In genomic region chr4:120935006-120935405, GRCm38 (mm10) we compare ENCODE assay signal across 18 mouse cellular contexts. TPM values are rescaled to one million over a fixed set of nuclear protein-coding genes. Genes with fewer than 3 reads are reported as not detected.
DNase-seq lines count a peak whose midpoint lies in the region; ATAC-seq and TF ChIP-seq lines count a peak whose summit lies in the region.
"Had no signal": no experiment of that assay in that cellular context is flagged by ENCODE, and none has a peak within 500 bp of the region (broad histone marks: within the 10 kb centered on the region; RNA-seq: fewer than 3 reads in every experiment).

No protein-coding gene starts in this region.

- H3K27ac ChIP-seq in kidney, embryonic 14.5 days (ENCODE audit: low read depth, low read length), result no peak overlapping the region
- no peak overlapping the region for H3K27ac ChIP-seq in liver, adult 2 months (replicated peaks; ENCODE audit: insufficient read depth, low read depth, low read length)
- H3K27ac ChIP-seq in small intestine, adult 2 months (ENCODE audit: insufficient read depth, low read depth, low read length), result peak overlapping the region; percentile 51; the same call in 1 of the 2 replicates
- H3K27ac ChIP-seq: embryonic facial prominence, embryonic 12.5 days; heart, adult 2 months; heart, embryonic 15.5 days had no signal

- no peak for TF ChIP-seq CTCF in liver, adult 2 months (IDR thresholded peaks at IDR 0.05; ENCODE audit: low read depth, low read length)
- TF ChIP-seq CTCF in small intestine, adult 2 months (IDR thresholded peaks at IDR 0.05; ENCODE audit: extremely low read depth, insufficient read length, insufficient replicate concordance, low read depth, low read length), result no peak

- DNase-seq in kidney, adult 18-20 months, result peak; percentile 23
- peak; percentile 69 for DNase-seq in liver, adult 2 months (ENCODE audit: extremely low read depth, low read depth, low spot score)
- no peak for DNase-seq in liver
- DNase-seq in frontal cortex, adult 2 months (ENCODE audit: extremely low spot score in 1 of 2, low spot score in 1 of 2), result no peak
- DNase-seq in ovary, adult 18-20 months (ENCODE audit: low spot score), result no peak
- DNase-seq: adrenal gland, postnatal 10 days; cerebellum, adult 11 months; cerebellum, adult 8-10 months; cerebellum, postnatal 14 days; gastrocnemius, postnatal 14 days; heart, adult 2 months; heart, postnatal 14 days had no signal

- peaks cover 6% of the 10 kb centered on the region; the same call in 1 of the 2 replicates for H3K9me3 ChIP-seq in kidney, embryonic 14.5 days (ENCODE audit: control insufficient read depth, low read length)
- H3K9me3 ChIP-seq: heart, embryonic 15.5 days had no signal

- no peak overlapping the region for H3K9ac ChIP-seq in kidney, embryonic 14.5 days (ENCODE audit: low read depth, low read length)
- no peak overlapping the region for H3K9ac ChIP-seq in liver, adult 2 months (ENCODE audit: low read depth, low read length)
- H3K9ac ChIP-seq: embryonic facial prominence, embryonic 12.5 days; heart, embryonic 15.5 days had no signal

- H3K79me2 ChIP-seq in liver, adult 2 months (ENCODE audit: control insufficient read depth, insufficient read depth, low read length), result no peaks in the 10 kb centered on the region

- TF ChIP-seq POLR2A in liver, adult 2 months (IDR thresholded peaks at IDR 0.05; ENCODE audit: extremely low read depth, insufficient read depth, low read length), result no peak
- no peak for TF ChIP-seq POLR2A in small intestine, adult 2 months (IDR thresholded peaks at IDR 0.05; ENCODE audit: low read depth, low read length)

- ATAC-seq in kidney, embryonic 14.5 days (ENCODE audit: low FRiP score, low TSS enrichment), result no peak
- ATAC-seq: forebrain, embryonic 16.5 days had no signal

- no peaks in the 10 kb centered on the region for H3K27me3 ChIP-seq in kidney, embryonic 14.5 days (ENCODE audit: control insufficient read depth, insufficient read depth, low read length)
- H3K27me3 ChIP-seq in liver, adult 2 months (ENCODE audit: control insufficient read depth, insufficient read depth, low read length), result no peaks in the 10 kb centered on the region
- H3K27me3 ChIP-seq in small intestine, adult 2 months (ENCODE audit: control insufficient read depth, insufficient read depth, low read length), result no peaks in the 10 kb centered on the region
- H3K27me3 ChIP-seq: embryonic facial prominence, embryonic 12.5 days; heart, embryonic 15.5 days had no signal

- H3K4me1 ChIP-seq in kidney, embryonic 14.5 days (ENCODE audit: control insufficient read depth, insufficient read depth, low read length), result no peaks in the 10 kb centered on the region
- peaks cover 3% of the 10 kb centered on the region; the same call in 1 of the 2 replicates for H3K4me1 ChIP-seq in liver, adult 2 months (ENCODE audit: control insufficient read depth, insufficient read depth, low read length)
- peaks cover 4% of the 10 kb centered on the region; the same call in 1 of the 2 replicates for H3K4me1 ChIP-seq in small intestine, adult 2 months (ENCODE audit: control insufficient read depth, insufficient read depth, insufficient read length, low read length)
- H3K4me1 ChIP-seq: embryonic facial prominence, embryonic 12.5 days; heart, embryonic 15.5 days had no signal

- H3K4me2 ChIP-seq in kidney, embryonic 14.5 days (replicated peaks; ENCODE audit: low read depth, low read length), result no peak overlapping the region
- H3K4me2 ChIP-seq: embryonic facial prominence, embryonic 12.5 days; heart, embryonic 11.5 days; heart, embryonic 15.5 days had no signal

- no peak overlapping the region for H3K4me3 ChIP-seq in kidney, embryonic 14.5 days (ENCODE audit: low read length)
- H3K4me3 ChIP-seq in liver, adult 2 months (ENCODE audit: insufficient read depth, low read depth, low read length), result no peak overlapping the region
- no peak overlapping the region for H3K4me3 ChIP-seq in small intestine, adult 2 months (ENCODE audit: low read depth, low read length)
- H3K4me3 ChIP-seq: embryonic facial prominence, embryonic 12.5 days; heart, adult 2 months; heart, embryonic 15.5 days had no signal

- WGBS in kidney, embryonic 14.5 days, result 75% methylated on average over 3 of the region's 3 CpGs
- WGBS in liver, adult 2 months, result 26% methylated on average over 3 of the region's 3 CpGs
- 24% methylated on average over 3 of the region's 3 CpGs for WGBS in small intestine, adult 2 months

- peaks cover 5% of the 10 kb centered on the region; the same call in 1 of the 2 replicates for H3K36me3 ChIP-seq in kidney, embryonic 14.5 days (ENCODE audit: control insufficient read depth, insufficient read depth, low read length)
- peaks cover 8% of the 10 kb centered on the region for H3K36me3 ChIP-seq in liver, adult 2 months (ENCODE audit: control insufficient read depth, insufficient read depth, low read length)
- peaks cover 5% of the 10 kb centered on the region; the same call in 1 of the 2 replicates for H3K36me3 ChIP-seq in small intestine, adult 2 months (ENCODE audit: control insufficient read depth, insufficient read depth, low read length)

RNA-seq across cellular contexts. Expression of gene Exo5, which starts 10.2 kb away (rescaled TPM):
- 25.9 and 29.0 TPM in 2 replicates for polyA plus RNA-seq in kidney, embryonic 14.5 days (2014; fragmentation: Nextera tagmentation; extraction: Ambion mirVana)
- total RNA-seq in liver, adult 2 months (2014; rRNA removed), result 3.2 and 5.4 TPM in 2 replicates
- polyA plus RNA-seq in liver, adult 2 months (2012; rRNA removed), result 1.4 and 1.6 TPM in 2 replicates
- polyA plus RNA-seq in small intestine, adult 2 months (2012; rRNA removed), result 1.3 and 2.8 TPM in 2 replicates
- polyA plus RNA-seq in frontal cortex, adult 2 months (2012; rRNA removed), result 11.3 and 12.7 TPM in 2 replicates

RNA-seq across cellular contexts. Expression of gene Zfp69, which starts 16.5 kb away (rescaled TPM):
- 9.0 and 9.9 TPM in 2 replicates for polyA plus RNA-seq in kidney, embryonic 14.5 days (2014; fragmentation: Nextera tagmentation; extraction: Ambion mirVana)
- total RNA-seq in liver, adult 2 months (2014; rRNA removed), result 1.3 and 3.5 TPM in 2 replicates
- 0.87 and 1.00 TPM in 2 replicates for polyA plus RNA-seq in liver, adult 2 months (2012; rRNA removed)
- polyA plus RNA-seq in small intestine, adult 2 months (2012; rRNA removed), result 0.60 and 1.8 TPM in 2 replicates
- 1.7 and 2.0 TPM in 2 replicates for polyA plus RNA-seq in frontal cortex, adult 2 months (2012; rRNA removed)

Comparison
In these comparisons a context has a peak if more than half of its experiments do, and no peak if none do; other contexts are left out.
1. DNase-seq: peak in kidney, adult 18-20 months (single experiment) and liver, adult 2 months (single experiment); none in liver (single experiment), frontal cortex, adult 2 months (0 of 2) and ovary, adult 18-20 months (single experiment).